Mouse (Mus musculus) left cerebral cortex, postnatal 4 days (tissue): Measurements from ENCODE around the gene 1700122O11Rik. TPM values are rescaled to one million over a fixed set of nuclear protein-coding genes. Genes with fewer than 3 reads are reported as not detected.
A peak's percentile ranks its signal among the peaks of the same experiment; 100 is the strongest.

Experiments
- DNase-seq: peaks from one replicate; pipeline ENCODE4 v3.0.0-alpha.2; 2022
- intact Hi-C: fragments of 180-260 bp; cut with DNase I; formaldehyde crosslinking; loops from one replicate; pipeline ENCODE4 v1.15.1; 2025
- total RNA-seq, 2 experiments: library from RNA; stranded (reverse); gene quantifications; 2 replicates each; pipeline ENCODE4 v1.2.3; 2021

1700122O11Rik gene
- total RNA-seq, 2 experiments from 2014 or later = not detected

DNA sequence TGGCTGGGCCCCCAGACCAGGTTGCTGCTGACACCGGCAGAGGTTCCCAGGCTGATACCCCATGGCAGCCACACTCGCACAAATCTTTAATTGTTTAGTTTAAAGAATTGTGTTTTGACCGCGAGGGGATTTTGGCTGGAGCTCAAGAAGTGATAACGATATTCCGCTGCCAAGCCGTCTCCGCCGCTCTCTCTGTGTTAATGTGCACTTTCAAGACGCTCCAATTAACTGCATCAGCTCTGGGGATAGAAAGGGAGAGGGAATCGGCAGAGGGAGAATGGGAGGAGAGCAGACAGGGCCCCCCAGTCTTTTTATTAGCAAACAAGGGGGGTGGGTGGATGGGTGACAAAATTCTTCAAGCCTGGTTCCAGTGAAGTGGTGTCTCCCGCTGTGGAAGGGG is 8.9 kb downstream of the 1700122O11Rik start:
- intact Hi-C loops = no loop called here
- no peak for DNase-seq

- intact Hi-C loops = no loop called here
- no peak for DNase-seq
Observed at GRCm38 (mm10) chr17:48028250-48028649, 9.8 kb downstream of the 1700122O11Rik start.

- DNase-seq = peak; percentile 74
Observed at GRCm38 (mm10) chr17:48027677-48028076, 10.4 kb downstream of the 1700122O11Rik start.

DNA sequence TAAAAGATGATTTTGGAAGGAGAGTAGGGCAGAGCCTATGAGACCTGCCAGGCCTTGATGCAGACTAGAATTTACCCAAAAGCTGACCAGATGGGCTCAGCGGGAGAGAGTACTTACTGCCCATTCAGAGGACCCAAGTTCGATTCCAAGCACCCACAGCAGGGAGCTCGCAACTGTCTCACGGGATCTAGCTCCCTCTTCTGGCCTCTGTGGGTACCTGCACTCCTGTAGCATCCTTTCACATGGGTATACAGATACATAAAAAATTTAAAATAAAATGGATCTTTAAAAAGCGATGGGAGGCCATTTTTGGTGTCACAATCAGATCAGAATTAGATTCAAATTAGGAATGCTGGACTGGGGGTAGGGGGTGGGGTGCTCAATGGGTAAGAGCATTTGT is 11.1 kb downstream of the 1700122O11Rik start:
- intact Hi-C loops = no loop called here
- DNase-seq = no peak

More at GRCm38 (mm10) chr17:48027677-48028076, 10.4 kb downstream of the 1700122O11Rik start:
- intact Hi-C loops = no loop called here

GRCm38 (mm10) chr17:48024045-48024444 is 14.0 kb downstream of the 1700122O11Rik start:
- intact Hi-C loops = no loop called here
- DNase-seq = no peak

DNA sequence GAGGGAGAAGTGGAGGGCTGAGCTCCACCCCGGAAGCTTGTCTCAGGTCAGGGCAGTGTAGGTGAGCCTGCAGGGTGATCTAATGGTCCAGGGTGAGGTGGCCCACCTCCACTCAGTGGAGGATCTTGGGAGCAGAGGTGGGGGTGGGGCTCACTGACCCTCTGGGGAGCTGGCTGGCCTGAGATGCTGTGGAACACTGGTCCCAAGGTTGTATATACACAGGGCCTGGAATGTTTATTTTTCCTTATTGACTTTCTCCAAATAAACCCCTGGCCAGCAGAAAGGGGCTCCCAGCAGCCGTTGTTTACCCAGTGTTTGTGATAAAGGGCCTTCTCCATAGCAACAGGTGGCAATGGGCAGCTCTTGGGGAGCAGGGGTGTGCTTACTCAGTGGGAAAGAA is 18.5 kb downstream of the 1700122O11Rik start:
- intact Hi-C loops = no loop called here
- DNase-seq = no peak

- no peak for DNase-seq
- intact Hi-C loops = no loop called here
Observed at GRCm38 (mm10) chr17:48016566-48016965, 21.5 kb downstream of the 1700122O11Rik start.

- DNase-seq = no peak
- intact Hi-C loops = no loop called here
Observed at GRCm38 (mm10) chr17:48012561-48012960, 25.5 kb downstream of the 1700122O11Rik start.

DNA sequence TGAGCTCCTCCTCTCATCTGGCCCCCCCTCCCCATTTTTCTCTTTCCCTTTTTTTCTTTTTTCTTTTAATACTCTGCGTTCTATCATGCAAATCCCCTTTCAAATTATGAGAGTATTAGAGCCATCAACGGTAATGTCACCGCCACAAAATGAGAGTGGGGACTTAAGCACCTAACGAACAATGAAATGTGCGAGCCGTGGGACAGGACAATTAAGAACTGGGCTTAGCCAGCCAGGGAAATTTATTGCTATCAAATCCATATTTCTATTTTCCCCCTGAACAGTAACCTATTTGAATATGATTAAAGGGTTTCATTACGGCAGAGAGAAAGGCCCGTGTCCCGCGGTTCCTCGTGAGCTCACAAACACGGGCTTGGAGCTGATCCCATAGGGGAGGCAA is 27.0 kb downstream of the 1700122O11Rik start:
- intact Hi-C loops = no loop called here
- no peak for DNase-seq

DNA sequence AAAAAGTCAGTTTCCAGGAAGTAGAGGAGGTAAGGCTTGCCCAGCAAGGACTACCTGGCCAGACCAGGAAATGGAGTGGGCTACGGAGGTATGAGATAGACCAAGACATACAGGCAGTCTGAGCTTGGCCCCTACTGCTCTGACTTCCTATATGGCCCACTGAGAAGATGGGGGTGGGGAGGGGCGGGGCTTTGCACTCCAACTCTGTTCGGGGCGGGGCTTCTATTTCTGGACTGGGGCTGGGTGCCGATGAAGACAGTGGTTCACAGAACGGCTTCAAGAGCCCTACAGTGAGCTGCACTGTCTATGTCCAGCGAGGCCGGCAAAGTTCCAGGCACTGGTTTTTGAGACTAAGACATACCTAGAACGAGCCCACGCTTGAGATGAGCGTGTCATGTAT is 27.8 kb downstream of the 1700122O11Rik start:
- DNase-seq = no peak
- intact Hi-C loops = no loop called here

DNA sequence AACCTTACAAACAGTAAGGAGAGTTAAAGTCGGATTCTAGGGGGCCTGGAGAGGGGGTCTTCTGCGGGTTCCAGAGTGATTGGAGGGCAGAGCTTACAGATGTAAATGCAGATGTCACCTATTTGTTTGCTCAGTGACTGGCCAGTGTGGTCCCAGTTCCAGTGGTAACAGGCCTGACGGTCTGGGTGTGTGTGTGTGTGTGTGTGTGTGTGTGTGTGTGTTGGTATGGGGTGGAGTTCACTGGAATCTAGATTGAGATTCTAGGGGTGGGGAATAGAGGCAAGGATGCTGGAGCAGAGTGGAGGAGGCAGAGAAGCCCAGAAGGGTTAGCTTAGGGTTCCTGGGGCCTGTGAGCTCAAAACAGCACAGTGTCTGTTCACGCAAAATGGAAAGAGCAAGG is 32.3 kb downstream of the 1700122O11Rik start:
- DNase-seq = no peak

DNA sequence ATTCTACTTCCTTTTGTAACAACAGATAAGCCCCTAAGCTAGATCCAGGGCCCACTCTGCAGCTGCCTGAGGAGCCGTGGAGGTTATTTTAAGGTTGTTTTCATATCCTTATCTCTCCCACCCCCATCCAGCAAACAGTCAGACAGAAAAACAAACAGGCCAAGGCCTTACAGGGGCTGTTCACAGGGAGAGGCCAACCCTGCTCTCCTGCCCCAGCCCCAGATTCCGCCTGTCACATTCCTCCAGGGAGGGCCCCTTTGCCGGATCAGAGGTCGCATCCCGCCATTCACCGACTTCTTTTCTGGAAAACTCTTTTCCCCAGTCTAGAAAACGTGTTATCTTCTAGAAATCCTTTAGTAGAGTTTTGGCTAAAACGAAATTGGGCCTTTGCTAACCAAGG is 33.0 kb downstream of the 1700122O11Rik start:
- no peak for DNase-seq
- intact Hi-C loops = no loop called here

More for the DNA sequence above, 32.3 kb downstream of the 1700122O11Rik start:
- intact Hi-C loops = no loop called here

DNA sequence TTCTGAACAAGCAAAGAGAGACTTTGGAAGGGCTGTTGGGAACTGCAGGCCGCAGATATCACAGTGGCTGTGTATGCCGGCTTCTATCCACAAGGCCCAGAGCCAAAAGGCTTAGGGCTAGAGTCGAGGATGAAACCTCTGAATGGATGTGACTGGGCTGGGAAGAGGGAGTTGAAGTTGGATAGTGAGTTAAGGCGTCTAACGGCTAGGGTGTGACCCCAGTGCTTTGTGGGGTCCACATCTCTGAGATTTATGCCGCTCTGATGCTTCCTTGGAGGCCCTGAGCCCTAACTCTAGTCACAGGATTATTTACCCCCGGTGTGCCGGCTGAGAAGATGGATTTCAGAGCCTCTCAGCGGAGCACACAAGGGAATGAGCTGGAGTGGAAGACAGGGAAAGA is 33.5 kb downstream of the 1700122O11Rik start:
- intact Hi-C loops = no loop called here
- no peak for DNase-seq

DNA sequence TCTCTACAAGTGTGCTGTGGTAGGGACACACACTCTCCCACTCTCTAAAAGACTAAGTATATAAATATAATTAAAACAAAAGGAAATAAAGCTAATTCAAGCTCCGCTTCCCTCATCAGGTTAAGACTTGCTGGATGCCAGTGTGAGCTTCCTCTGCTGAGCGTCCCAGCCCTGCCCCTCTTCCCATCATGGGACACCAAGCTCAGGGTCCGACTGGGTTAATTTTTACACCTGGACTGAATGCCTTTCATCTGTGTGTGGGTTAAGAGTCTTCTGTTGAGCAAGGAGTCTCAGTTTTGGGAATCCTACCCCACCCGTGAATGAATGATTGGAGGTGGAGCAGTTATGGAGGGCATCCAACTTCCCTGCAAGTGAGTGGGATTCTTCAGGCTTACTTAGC is 35.6 kb downstream of the 1700122O11Rik start:
- intact Hi-C loops = no loop called here
- DNase-seq = no peak

- peak; percentile 54 for DNase-seq
- intact Hi-C loops = no loop called here
Observed at GRCm38 (mm10) chr17:48001586-48002361, 36.3 kb downstream of the 1700122O11Rik start.

- intact Hi-C loops = no loop called here
- DNase-seq = no peak
Observed at GRCm38 (mm10) chr17:48001157-48001556, 36.9 kb downstream of the 1700122O11Rik start.

DNA sequence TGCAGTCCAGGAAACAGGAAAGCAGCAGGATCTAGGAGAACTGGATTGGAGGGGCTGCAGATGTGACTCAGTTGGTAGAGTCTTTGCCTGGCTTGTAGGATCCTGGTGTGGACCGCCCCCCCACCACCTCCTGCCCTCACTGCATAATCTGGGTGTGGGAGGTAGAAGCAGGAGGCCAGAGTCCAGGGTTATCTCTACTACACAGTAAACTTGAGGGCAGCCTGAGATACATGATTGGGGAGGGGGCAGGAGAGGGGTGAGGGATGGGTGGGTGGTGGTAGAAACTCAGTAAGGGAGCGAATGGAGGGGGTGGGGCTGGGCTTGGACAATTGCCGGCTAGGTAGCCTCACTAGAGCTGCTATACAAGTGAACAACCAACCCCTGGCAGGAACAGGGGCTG is 38.3 kb downstream of the 1700122O11Rik start:
- intact Hi-C loops = no loop called here
- DNase-seq = no peak

GRCm38 (mm10) chr17:47999403-47999802 is 38.7 kb downstream of the 1700122O11Rik start:
- DNase-seq = no peak
- intact Hi-C loops = no loop called here

DNA sequence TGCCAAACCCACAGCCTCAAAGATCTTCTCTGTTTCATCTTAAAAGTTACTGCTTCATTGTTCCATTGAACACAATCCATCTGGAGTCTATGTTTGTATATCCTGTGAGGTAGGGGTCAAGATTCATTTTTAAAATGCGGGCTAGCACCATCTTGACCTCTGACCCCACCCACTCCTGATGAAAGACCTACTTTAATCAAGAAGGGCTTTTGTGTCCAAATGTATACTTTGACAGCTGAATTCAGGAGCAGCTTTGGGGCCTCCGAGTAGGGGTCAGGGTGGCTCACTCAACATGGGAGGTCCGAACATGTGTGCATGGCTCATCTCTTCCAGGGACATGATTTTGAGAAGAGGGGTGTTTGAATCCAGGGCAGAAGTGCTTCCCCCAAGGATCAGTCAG is 40.3 kb downstream of the 1700122O11Rik start:
- intact Hi-C loops = no loop called here
- DNase-seq = no peak

DNA sequence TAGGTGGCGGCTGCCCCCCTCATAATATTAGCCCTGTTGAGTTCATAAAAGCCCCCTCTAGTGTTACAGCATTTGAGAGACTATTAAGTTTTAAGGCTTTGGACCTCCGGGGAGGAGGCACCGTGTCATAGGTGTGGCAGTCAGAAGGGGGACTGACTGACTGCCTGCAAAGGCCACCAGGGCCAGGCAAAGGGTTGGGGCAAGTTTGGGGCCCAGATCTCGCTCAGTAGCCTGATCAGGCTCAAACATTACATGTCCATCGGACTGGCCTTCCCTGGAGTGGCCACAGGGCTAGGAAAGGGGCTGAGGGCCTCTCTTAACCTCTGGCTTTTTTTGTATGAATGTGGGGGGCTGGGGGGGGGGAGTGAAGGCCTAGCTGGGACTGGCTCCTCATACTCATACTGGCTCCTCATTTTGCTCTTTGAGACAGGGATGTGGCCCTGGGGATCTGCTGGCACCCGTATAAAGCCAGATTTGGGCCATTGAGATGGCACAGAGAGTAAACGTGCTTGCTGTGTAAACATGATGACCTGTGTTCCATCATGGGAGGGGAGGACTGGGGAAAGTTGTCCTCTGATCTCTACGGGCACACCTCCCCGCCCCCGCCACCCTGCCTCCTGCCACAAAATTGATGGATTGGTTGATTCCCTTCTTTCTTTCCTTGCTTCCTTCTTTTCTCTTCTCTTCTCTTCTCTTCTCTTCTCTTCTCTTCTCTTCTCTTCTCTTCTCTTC is 47.5 kb downstream of the 1700122O11Rik start:
- intact Hi-C loops = no loop called here
- no peak for DNase-seq

GRCm38 (mm10) chr17:47989951-47990378 is 48.1 kb downstream of the 1700122O11Rik start:
- intact Hi-C loops = no loop called here
- DNase-seq = peak; percentile 42

DNA sequence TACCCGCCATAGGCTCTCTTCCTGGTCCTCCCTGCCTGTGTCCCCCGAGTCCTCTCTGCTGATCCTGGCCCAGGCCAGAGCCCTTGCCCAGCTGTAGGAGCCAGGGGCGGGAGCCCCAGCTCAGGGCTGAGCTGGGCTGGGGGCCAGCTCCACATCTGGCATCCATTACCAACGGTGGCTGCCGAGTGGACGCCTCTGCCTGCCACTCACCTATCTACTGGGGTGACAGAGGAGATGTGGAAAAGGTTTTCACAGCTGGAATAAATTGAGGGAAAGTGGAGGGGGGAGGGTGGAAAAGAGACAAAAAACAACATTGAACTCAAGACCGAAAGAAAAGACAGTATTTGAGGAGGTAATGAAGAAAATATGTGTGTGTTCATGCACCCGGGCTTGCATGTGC is 49.3 kb downstream of the 1700122O11Rik start:
- no peak for DNase-seq
- intact Hi-C loops = no loop called here
